Mouse (Mus musculus) spleen, adult 12 weeks (tissue): ENCODE results near the gene Osbpl11.
"Not testable (repeated sequence)": the region's sequence is repeated elsewhere in the genome, so short reads cannot be mapped to it uniquely, and the experiment has no call there.

Experiments
- DNase-seq: peaks from one replicate; pipeline ENCODE4 v3.0.0; 2022; ENCODE audit warnings: low spot score

The Osbpl11 gene

GRCm38 (mm10) chr16:33184901-33185260 lies at the start of gene Osbpl11:
Gene Osbpl11, plus strand, starts transcription at chr16:33185071.
- DNase-seq: peak; percentile 88

- no peak for DNase-seq
Observed at GRCm38 (mm10) chr16:33135167-33135566, 49.7 kb upstream of the Osbpl11 start.

- not testable (repeated sequence) for DNase-seq
Observed at GRCm38 (mm10) chr16:33139061-33139460, 45.8 kb upstream of the Osbpl11 start.

GRCm38 (mm10) chr16:33141758-33142280 lies 43.1 kb upstream of the Osbpl11 start:
- no peak for DNase-seq

GRCm38 (mm10) chr16:33143452-33143851 lies 41.4 kb upstream of the Osbpl11 start:
- DNase-seq: no peak

- DNase-seq: no peak
Observed at GRCm38 (mm10) chr16:33146185-33146584, 38.7 kb upstream of the Osbpl11 start.

- no peak for DNase-seq
Observed at GRCm38 (mm10) chr16:33148135-33148534, 36.7 kb upstream of the Osbpl11 start.

GRCm38 (mm10) chr16:33150875-33151274 lies 34.0 kb upstream of the Osbpl11 start:
- DNase-seq: not testable (repeated sequence)

- no peak for DNase-seq
Observed at GRCm38 (mm10) chr16:33151558-33151957, 33.3 kb upstream of the Osbpl11 start.

GRCm38 (mm10) chr16:33154992-33155391 lies 29.9 kb upstream of the Osbpl11 start:
- DNase-seq: no peak

GRCm38 (mm10) chr16:33158006-33158405 lies 26.9 kb upstream of the Osbpl11 start:
- DNase-seq: no peak

- DNase-seq: no peak
Observed at GRCm38 (mm10) chr16:33158590-33159071, 26.2 kb upstream of the Osbpl11 start.

- DNase-seq: no peak
Observed at GRCm38 (mm10) chr16:33159363-33159762, 25.5 kb upstream of the Osbpl11 start.

- no peak for DNase-seq
Observed at GRCm38 (mm10) chr16:33163330-33164090, 21.4 kb upstream of the Osbpl11 start.

- peak; percentile 46 for DNase-seq
Observed at GRCm38 (mm10) chr16:33166284-33166683, 18.6 kb upstream of the Osbpl11 start.

- no peak for DNase-seq
Observed at GRCm38 (mm10) chr16:33167537-33167936, 17.3 kb upstream of the Osbpl11 start.

GRCm38 (mm10) chr16:33169471-33170034 lies 15.3 kb upstream of the Osbpl11 start:
- no peak for DNase-seq

- no peak for DNase-seq
Observed at GRCm38 (mm10) chr16:33170716-33171587, 13.9 kb upstream of the Osbpl11 start.

- DNase-seq: no peak
Observed at GRCm38 (mm10) chr16:33171800-33172199, 13.1 kb upstream of the Osbpl11 start.

GRCm38 (mm10) chr16:33173151-33173550 lies 11.7 kb upstream of the Osbpl11 start:
- DNase-seq: no peak

- DNase-seq: no peak
Observed at GRCm38 (mm10) chr16:33174695-33175094, 10.2 kb upstream of the Osbpl11 start.

GRCm38 (mm10) chr16:33176831-33177230 lies 8.0 kb upstream of the Osbpl11 start:
- DNase-seq: not testable (repeated sequence)
